Mouse (Mus musculus) spleen, adult 2 months (tissue): ENCODE results near the gene Rab43. TPM values are rescaled to one million over a fixed set of nuclear protein-coding genes. Genes with fewer than 3 reads are reported as not detected.
A peak's percentile ranks its signal among the peaks of the same experiment; 100 is the strongest.

Source experiments
- DNase-seq, 2 experiments: peaks; one replicate each; pipeline versions ENCODE4 v3.0.0 to v3.0.0-alpha.2; 2012 to 2021; ENCODE audit warnings: low spot score in 2 of 2, low read depth in 1 of 2
- H3K27ac ChIP-seq: fragments of 200-500 bp; 2 replicates; pipeline ENCODE4 v1.5.1; 2012; ENCODE audit warnings: low read length, inconsistent platforms; ENCODE audit not compliant: insufficient read depth
- H3K27me3 ChIP-seq: fragments of 200-500 bp; 2 replicates; pipeline ENCODE4 v1.6.1; 2012; ENCODE audit warnings: mild to moderate bottlenecking, moderate library complexity, low read length, inconsistent platforms; ENCODE audit not compliant: control insufficient read depth, insufficient read depth
- H3K36me3 ChIP-seq: fragments of 200-500 bp; 2 replicates; pipeline ENCODE4 v1.6.1; 2012; ENCODE audit warnings: mild to moderate bottlenecking, low read length, inconsistent platforms; ENCODE audit not compliant: control insufficient read depth, insufficient read depth
- H3K4me1 ChIP-seq: fragments of 200-500 bp; 2 replicates; pipeline ENCODE4 v1.6.1; 2011; ENCODE audit warnings: inconsistent platforms; ENCODE audit not compliant: control insufficient read depth, insufficient read depth, insufficient read length
- H3K4me3 ChIP-seq: fragments of 200-500 bp; 2 replicates; pipeline ENCODE4 v1.5.1; 2011; ENCODE audit warnings: mild to moderate bottlenecking, inconsistent platforms; ENCODE audit not compliant: insufficient read depth, insufficient read length; ENCODE audit errors: extremely low read depth
- CTCF ChIP-seq: fragments of 200-500 bp; IDR thresholded peaks from 2 replicates; pipeline ENCODE4 v1.5.1; 2011; ENCODE audit warnings: mild to moderate bottlenecking, inconsistent platforms; ENCODE audit not compliant: insufficient read depth, insufficient read length, insufficient replicate concordance; ENCODE audit errors: extremely low read depth
- POLR2A ChIP-seq: fragments of 200-500 bp; IDR thresholded peaks from 2 replicates; pipeline ENCODE4 v1.6.1; 2011; ENCODE audit warnings: low read depth, low read length, inconsistent platforms
- WGBS: fragments of 180-500 bp; shearing (Covaris S2); methylation state at CpG from one replicate; pipeline ENCODE4 v1.1.7; 2018; 5-methylcytosine and 5-hydroxymethylcytosine counted together
- polyA plus RNA-seq: library from polyadenylated mRNA; depleted of rRNA; stranded (reverse); fragments of >200 nt; gene quantifications from 2 replicates; pipeline ENCODE4 v1.2.3, GENCODE M21; 2012

Gene Rab43
- polyA plus RNA-seq, 1 experiment: 102 TPM

GRCm38 (mm10) chr6:87793821-87794510 lies 18.0 kb downstream of the Rab43 start:
- Histone ChIP-seq H3K4me1 (peaks cover 14% of the 10 kb centered on the region), H3K36me3 (peaks cover 15% of the 10 kb centered on the region), H3K27ac (no peak overlapping the region), H3K4me3 (no peak overlapping the region), H3K27me3 (no peaks in the 10 kb centered on the region)
- DNase-seq: no peak
- TF ChIP-seq CTCF: no peak
- TF ChIP-seq POLR2A: no peak
- 98% methylated on average over 10 of the region's 10 CpGs for WGBS

- Histone ChIP-seq H3K36me3 (peaks cover 15% of the 10 kb centered on the region), H3K4me1 (peaks cover 14% of the 10 kb centered on the region), H3K4me3 (no peak overlapping the region), H3K27ac (no peak overlapping the region), H3K27me3 (no peaks in the 10 kb centered on the region)
- TF ChIP-seq POLR2A (no peak), CTCF (no peak)
- DNase-seq: no peak
- WGBS: 95% methylated on average over 5 of the region's 5 CpGs
Measured at GRCm38 (mm10) chr6:87791826-87792225, 20.1 kb downstream of the Rab43 start.

GRCm38 (mm10) chr6:87790779-87791480 lies 21.0 kb downstream of the Rab43 start:
- peaks cover 14% of the 10 kb centered on the region for H3K4me1 ChIP-seq
- TF ChIP-seq CTCF (no peak), POLR2A (no peak)
- no peak overlapping the region for H3K4me3 ChIP-seq
- H3K27ac ChIP-seq: peak overlapping the region; percentile 22
- WGBS: 37% methylated on average over 7 of the region's 7 CpGs
- no peak for DNase-seq
- H3K27me3 ChIP-seq: no peaks in the 10 kb centered on the region
- H3K36me3 ChIP-seq: peaks cover 15% of the 10 kb centered on the region

DNA sequence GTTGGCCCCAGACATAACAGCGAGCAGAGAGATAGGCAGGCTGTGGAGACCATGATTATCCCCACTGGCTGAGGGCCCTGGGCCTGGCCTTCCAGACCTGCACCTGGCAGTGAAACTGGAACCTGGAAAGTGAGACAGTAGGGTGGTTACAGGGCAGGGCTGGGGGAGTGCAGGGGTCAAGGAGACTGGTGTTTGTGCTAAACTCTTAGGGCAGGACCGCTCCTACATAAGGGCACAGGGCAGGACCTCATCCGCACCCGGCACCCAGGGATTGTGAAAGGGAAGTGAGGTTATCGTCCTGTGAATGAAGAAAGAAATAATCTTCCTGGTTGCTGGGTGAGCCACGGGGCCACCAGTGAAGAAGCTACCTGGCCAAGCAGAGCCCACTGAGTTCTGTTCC lies 22.2 kb downstream of the Rab43 start:
- no peak overlapping the region for H3K4me3 ChIP-seq
- no peak for DNase-seq
- H3K27me3 ChIP-seq: no peaks in the 10 kb centered on the region
- H3K36me3 ChIP-seq: peaks cover 15% of the 10 kb centered on the region
- peak overlapping the region; percentile 21; the same call in 1 of the 2 replicates for H3K27ac ChIP-seq
- no peak for TF ChIP-seq POLR2A
- no peak for TF ChIP-seq CTCF
- 69% methylated on average over 6 of the region's 6 CpGs for WGBS
- peaks cover 14% of the 10 kb centered on the region for H3K4me1 ChIP-seq

DNA sequence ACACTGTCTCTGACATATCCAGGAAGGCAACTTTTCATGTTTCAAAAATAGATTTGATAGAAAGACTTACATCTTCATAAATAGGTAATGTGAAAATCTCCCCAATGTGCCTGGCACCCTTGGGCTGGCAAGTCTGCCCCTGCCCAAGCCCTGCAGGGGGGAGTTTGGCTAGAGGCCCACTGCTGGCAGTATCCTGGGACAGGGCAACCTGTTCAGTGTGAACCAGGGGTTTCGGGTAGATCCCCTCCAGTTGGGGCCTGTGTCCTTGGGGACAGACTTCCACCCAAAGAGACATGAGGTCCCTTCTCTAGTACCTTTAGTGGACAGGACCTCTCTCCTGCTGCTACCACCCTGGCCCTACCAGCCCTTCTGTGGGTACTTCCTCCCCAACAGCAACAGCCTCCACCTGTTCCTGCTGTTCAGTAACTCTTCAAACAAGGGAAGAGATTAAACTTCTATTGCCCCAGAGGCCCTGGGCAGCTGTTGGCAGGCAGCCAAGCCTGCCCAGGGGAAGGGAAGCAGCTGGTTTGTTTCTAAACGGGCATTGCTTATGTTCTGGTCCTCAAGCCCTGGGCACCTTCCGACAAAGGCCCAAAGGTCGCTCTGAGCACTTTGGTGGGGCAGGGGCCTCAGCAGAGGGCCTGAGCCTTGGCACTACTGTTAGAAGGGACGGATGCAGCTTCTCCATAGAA lies 22.9 kb downstream of the Rab43 start:
- H3K4me1 ChIP-seq: peaks cover 14% of the 10 kb centered on the region
- H3K27me3 ChIP-seq: no peaks in the 10 kb centered on the region
- peaks cover 13% of the 10 kb centered on the region for H3K36me3 ChIP-seq
- DNase-seq: no peak
- 16% methylated on average over 5 of the region's 5 CpGs for WGBS
- peak overlapping the region; percentile 21; the same call in 1 of the 2 replicates for H3K27ac ChIP-seq
- H3K4me3 ChIP-seq: no peak overlapping the region
- no peak for TF ChIP-seq POLR2A
- no peak for TF ChIP-seq CTCF

DNA sequence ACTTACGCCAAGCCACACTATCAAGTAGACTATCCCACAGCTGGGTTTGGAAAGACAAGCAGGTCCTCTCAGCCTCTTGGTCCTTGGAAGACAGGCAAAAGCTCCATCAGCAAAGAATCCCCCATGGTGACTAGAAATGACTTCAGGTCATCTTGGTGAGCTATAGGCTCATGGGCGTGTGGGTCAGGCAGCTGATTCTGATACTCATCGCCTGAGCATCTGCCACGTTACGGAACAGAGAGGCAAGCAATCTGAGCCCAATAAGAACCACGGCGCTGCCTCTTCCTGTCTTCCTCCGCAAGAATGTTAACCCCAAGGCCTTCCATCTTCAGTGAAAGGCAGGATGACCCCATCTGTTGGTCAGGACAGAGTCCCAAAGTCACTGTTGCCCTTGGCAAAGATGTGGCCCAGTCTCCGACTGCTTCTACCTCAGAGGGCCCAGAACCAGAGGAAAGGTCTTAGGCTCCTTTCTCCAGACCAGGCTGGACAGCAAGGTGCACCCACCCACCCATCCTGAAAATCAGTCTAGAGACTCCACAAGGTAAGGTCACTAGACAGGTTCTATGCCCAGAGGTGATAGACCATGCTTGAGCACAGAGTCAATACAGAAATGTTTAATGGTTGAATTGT lies 23.6 kb downstream of the Rab43 start:
- TF ChIP-seq CTCF (no peak), POLR2A (no peak)
- DNase-seq: no peak
- Histone ChIP-seq H3K4me3 (no peak overlapping the region), H3K27me3 (no peaks in the 10 kb centered on the region), H3K27ac (no peak overlapping the region), H3K4me1 (peaks cover 14% of the 10 kb centered on the region), H3K36me3 (peaks cover 13% of the 10 kb centered on the region)
- 92% methylated on average over 9 of the region's 9 CpGs for WGBS
